Mouse (Mus musculus) splenic B cell, adult 2 months (primary cell): ENCODE results near the gene Rpgrip1l.

Experiments
- DNase-seq: peaks from one replicate; pipeline ENCODE4 v3.0.0-alpha.2; 2011; ENCODE audit warnings: low read depth, low spot score
- H3K27me3 ChIP-seq: 2 replicates; pipeline ENCODE4 v1.6.1; 2012; ENCODE audit warnings: mild to moderate bottlenecking, low read length, moderate library complexity, mixed read lengths; ENCODE audit not compliant: control insufficient read depth, poor library complexity, insufficient read depth, severe bottlenecking
- H3K36me3 ChIP-seq: 2 replicates; pipeline ENCODE4 v1.6.1; 2012; ENCODE audit warnings: mild to moderate bottlenecking, low read length, moderate library complexity, mixed read lengths; ENCODE audit not compliant: control insufficient read depth, poor library complexity, insufficient read depth, severe bottlenecking

Rpgrip1l gene

GRCm38 (mm10) chr8:91190816-91191340 lies 122.2 kb downstream of the Rpgrip1l start:
- peak; percentile 11 for DNase-seq
- Histone ChIP-seq H3K36me3 (no peaks in the 10 kb centered on the region), H3K27me3 (no peaks in the 10 kb centered on the region)

- DNase-seq = no peak
- Histone ChIP-seq H3K27me3 (no peaks in the 10 kb centered on the region; the same call in 1 of the 2 replicates), H3K36me3 (no peaks in the 10 kb centered on the region)
Observed at GRCm38 (mm10) chr8:91188152-91188551, 124.9 kb downstream of the Rpgrip1l start.

- Histone ChIP-seq H3K27me3 (no peaks in the 10 kb centered on the region; the same call in 1 of the 2 replicates), H3K36me3 (no peaks in the 10 kb centered on the region)
- DNase-seq = no peak
Observed at GRCm38 (mm10) chr8:91186372-91186771, 126.7 kb downstream of the Rpgrip1l start.

- no peaks in the 10 kb centered on the region for H3K27me3 ChIP-seq
- no peaks in the 10 kb centered on the region for H3K36me3 ChIP-seq
- no peak for DNase-seq
Observed at GRCm38 (mm10) chr8:91177708-91178107, 135.4 kb downstream of the Rpgrip1l start.

- H3K36me3 ChIP-seq = no peaks in the 10 kb centered on the region
- DNase-seq = no peak
- no peaks in the 10 kb centered on the region for H3K27me3 ChIP-seq
Observed at GRCm38 (mm10) chr8:91176176-91176575, 136.9 kb downstream of the Rpgrip1l start.

- H3K27me3 ChIP-seq = no peaks in the 10 kb centered on the region
- DNase-seq = no peak
- no peaks in the 10 kb centered on the region for H3K36me3 ChIP-seq
Observed at GRCm38 (mm10) chr8:91171605-91172004, 141.5 kb downstream of the Rpgrip1l start.

- H3K36me3 ChIP-seq = no peaks in the 10 kb centered on the region
- no peak for DNase-seq
- no peaks in the 10 kb centered on the region for H3K27me3 ChIP-seq
Observed at GRCm38 (mm10) chr8:91170914-91171313, 142.1 kb downstream of the Rpgrip1l start.

GRCm38 (mm10) chr8:91170152-91170551 lies 142.9 kb downstream of the Rpgrip1l start:
- Histone ChIP-seq H3K27me3 (no peaks in the 10 kb centered on the region), H3K36me3 (no peaks in the 10 kb centered on the region)
- DNase-seq = no peak
